Comparison of ENCODE assay signal across 8 mouse cellular contexts in genomic region chr11:32619257-32619816, GRCm38 (mm10). TPM values are rescaled to one million over a fixed set of nuclear protein-coding genes. Genes with fewer than 3 reads are reported as not detected.
DNase-seq lines count a peak whose midpoint lies in the region; ATAC-seq and TF ChIP-seq lines count a peak whose summit lies in the region.

No protein-coding gene starts in this region.

- H3K9me3 ChIP-seq in hindbrain, postnatal 0 days (ENCODE audit: low read length) = no peaks in the 10 kb centered on the region
- no peaks in the 10 kb centered on the region for H3K9me3 ChIP-seq in liver, embryonic 12.5 days (replicated peaks)

- H3K9ac ChIP-seq in hindbrain, postnatal 0 days (replicated peaks; ENCODE audit: low read length) = no peak overlapping the region
- no peak overlapping the region for H3K9ac ChIP-seq in liver, embryonic 12.5 days

- no peak for TF ChIP-seq POLR2A in myocyte (IDR thresholded peaks at IDR 0.05; ENCODE audit: insufficient read length, low read depth)

- H3K4me2 ChIP-seq in hindbrain, postnatal 0 days (ENCODE audit: low read depth, low read length) = no peak overlapping the region
- no peak overlapping the region for H3K4me2 ChIP-seq in liver, embryonic 12.5 days
- H3K4me2 ChIP-seq in myocyte (ENCODE audit: low read depth) = no peak overlapping the region

- 0 out of 2 replicates have a peak, but pooled peaks cover 6% of the 10 kb centered on the region for H3K4me1 ChIP-seq in hindbrain, postnatal 0 days (ENCODE audit: insufficient read depth, low read length)
- H3K4me1 ChIP-seq in liver, embryonic 12.5 days = peaks cover 11% of the 10 kb centered on the region; the same call in 1 of the 2 replicates

- peak; percentile 45 for ATAC-seq in frontal cortex, adult (ENCODE audit: low TSS enrichment)
- no peak for ATAC-seq in hindbrain, postnatal 0 days
- ATAC-seq in liver, embryonic 12.5 days = peak; percentile 31; the same call in 1 of the 2 replicates

- no peaks in the 10 kb centered on the region for H3K27me3 ChIP-seq in hindbrain, postnatal 0 days (ENCODE audit: insufficient read depth, low read length)
- no peaks in the 10 kb centered on the region for H3K27me3 ChIP-seq in liver, embryonic 12.5 days (replicated peaks)
- H3K27me3 ChIP-seq in myocyte (ENCODE audit: control insufficient read depth, insufficient read depth, insufficient read length) = no peaks in the 10 kb centered on the region

- TF ChIP-seq CTCF in hindbrain, postnatal 0 days (IDR thresholded peaks at IDR 0.05; ENCODE audit: low read depth) = no peak

- H3ac ChIP-seq in myocyte (ENCODE audit: control insufficient read depth, insufficient read length) = no peak overlapping the region

- H3K27ac ChIP-seq in hindbrain, postnatal 0 days = no peak overlapping the region
- peak overlapping the region; percentile 69 for H3K27ac ChIP-seq in liver, embryonic 12.5 days

- 32% methylated on average over 8 of the region's 8 CpGs for WGBS in hindbrain, postnatal 0 days
- WGBS in liver, embryonic 12.5 days (ENCODE audit: insufficient replicate concordance) = 40% methylated on average over 8 of the region's 8 CpGs

- H3K36me3 ChIP-seq in hindbrain, postnatal 0 days (ENCODE audit: insufficient read depth, low read length) = no peaks in the 10 kb centered on the region
- peaks cover 25% of the 10 kb centered on the region for H3K36me3 ChIP-seq in liver, embryonic 12.5 days
- peaks cover 4% of the 10 kb centered on the region for H3K36me3 ChIP-seq in myocyte (ENCODE audit: control insufficient read depth, insufficient read depth)

- no peaks in the 10 kb centered on the region for H3K79me2 ChIP-seq in myocyte (ENCODE audit: control insufficient read depth, insufficient read depth)

- no peak for DNase-seq in frontal cortex, adult 2 months (ENCODE audit: extremely low spot score in 1 of 2, low spot score in 1 of 2)
- peak; percentile 43 for DNase-seq in adipocyte (ENCODE audit: low spot score)
- DNase-seq in gastrocnemius, adult 8-10 months (ENCODE audit: low spot score in 2 of 2) = peak; percentile 37 to 68
- peak; percentile 50 for DNase-seq in hindbrain, postnatal 0 days (ENCODE audit: low spot score)
- no peak for DNase-seq in ovary, postnatal 10 days (ENCODE audit: low spot score)

- no peak overlapping the region for H3K4me3 ChIP-seq in hindbrain, postnatal 0 days (ENCODE audit: low read length)
- H3K4me3 ChIP-seq in liver, embryonic 12.5 days = no peak overlapping the region
- no peak overlapping the region for H3K4me3 ChIP-seq in myocyte

TF ChIP-seq in myocyte, 11 proteins besides CTCF, POLR2A, EP300 and RAD21:
- TF ChIP-seq MYOG (IDR thresholded peaks at IDR 0.05; ENCODE audit: control insufficient read depth in 1 of 3, insufficient read depth in 1 of 3, insufficient read length in 2 of 3, low read depth in 2 of 3) (peak in 2 of 3 experiments; percentile 21 to 72), MYOD1 (IDR thresholded peaks at IDR 0.05; ENCODE audit: control insufficient read depth in 1 of 3, insufficient read length in 2 of 3, low read depth in 2 of 3) (peak in 2 of 3 experiments; percentile 64 to 84), REST (IDR thresholded peaks at IDR 0.05; ENCODE audit: insufficient read depth, insufficient read length) (no peak), CEBPB (IDR thresholded peaks at IDR 0.05; ENCODE audit: insufficient read depth, poor library complexity, severe bottlenecking) (no peak), SRF (IDR thresholded peaks at IDR 0.05; ENCODE audit: control insufficient read depth, insufficient read length, low read depth) (no peak)
TF ChIP-seq in myocyte: peak in this region for 2.

RNA-seq across cellular contexts. Expression of gene Fbxw11, which starts 23.2 kb away (rescaled TPM):
- 80.3 and 82.7 TPM in 2 replicates for polyA plus RNA-seq in frontal cortex, adult 2 months (2012; rRNA removed)
- total RNA-seq in gastrocnemius, adult 8-10 months (2022) = 10 to 100 TPM; 59.8 to 72.7 (median 66.6) TPM
- 149 and 343 TPM in 2 replicates for total RNA-seq in hindbrain, postnatal 0 days (2014; rRNA removed)
- polyA plus RNA-seq in hindbrain, postnatal 0 days (2015; fragmentation: Nextera tagmentation; extraction: Ambion mirVana) = 93.6 and 95.4 TPM in 2 replicates
- polyA plus RNA-seq in liver, embryonic 12.5 days (2016; fragmentation: Nextera tagmentation; extraction: Ambion mirVana) = 34.5 and 36.0 TPM in 2 replicates
- polyA plus RNA-seq in myocyte (2012; fragmentation: generic; extraction: Trizol) = 44.5 TPM

Comparison
In these comparisons a context has a peak if more than half of its experiments do, and no peak if none do; other contexts are left out.
1. DNase-seq: peak in adipocyte (single experiment), gastrocnemius, adult 8-10 months (2 of 2) and hindbrain, postnatal 0 days (single experiment); none in frontal cortex, adult 2 months (0 of 2) and ovary, postnatal 10 days (single experiment).